In the genomic region with DNA sequence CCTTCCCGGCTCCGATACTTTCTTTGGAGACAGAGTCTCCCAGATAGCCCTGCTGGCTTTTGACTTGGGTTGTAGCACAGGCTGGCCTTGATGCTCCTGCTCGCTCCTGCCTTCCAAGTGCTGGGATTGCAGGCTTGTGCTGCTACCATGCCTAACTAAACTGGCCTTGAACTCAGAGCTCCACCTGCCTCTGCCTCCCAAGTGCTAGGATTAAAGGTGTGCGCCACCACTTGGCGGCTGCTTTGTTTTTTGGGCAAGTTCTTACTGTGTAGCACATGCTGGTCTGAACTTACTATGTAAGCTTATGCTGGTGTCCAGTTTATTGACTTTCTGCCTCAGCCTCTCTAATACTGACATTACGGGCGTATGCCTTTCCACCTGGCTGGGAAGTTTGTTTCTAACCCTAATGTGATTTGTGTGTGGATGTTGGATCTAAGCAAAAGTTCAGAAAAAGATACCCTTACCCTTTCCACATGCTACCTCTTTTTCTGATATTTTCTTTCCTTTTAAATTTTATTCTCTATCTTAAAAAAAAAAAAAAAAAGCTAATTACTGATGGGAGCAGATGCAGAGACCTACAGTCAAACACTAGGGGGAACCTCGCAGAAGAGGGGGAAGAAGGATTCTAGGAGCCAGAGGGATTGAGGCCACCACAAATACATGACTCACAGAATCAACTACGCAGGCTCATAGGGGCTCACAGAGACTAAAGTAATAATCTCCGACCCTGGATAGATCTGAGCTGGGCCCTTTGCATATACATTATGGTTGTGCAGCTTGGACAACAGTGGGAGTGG, we compare ENCODE assay signal across 10 mouse cellular contexts. TPM values are rescaled to one million over a fixed set of nuclear protein-coding genes. Genes with fewer than 3 reads are reported as not detected.
A peak's percentile ranks its signal among the peaks of the same experiment; 100 is the strongest.
DNase-seq lines count a peak whose midpoint lies in the region; ATAC-seq lines count a peak whose summit lies in the region.
"Had no signal": no experiment of that assay in that cellular context is flagged by ENCODE, and none has a peak within 500 bp of the region (broad histone marks: within the 10 kb centered on the region; RNA-seq: fewer than 3 reads in every experiment).

No protein-coding gene starts in this region.

- WGBS in midbrain, embryonic 10.5 days, result 94% methylated on average over 10 of the region's 10 CpGs
- WGBS in midbrain, embryonic 11.5 days, result 92% methylated on average over 10 of the region's 10 CpGs
- WGBS in forebrain, embryonic 10.5 days, result 92% methylated on average over 10 of the region's 10 CpGs
- WGBS in limb, embryonic 12.5 days, result 92% methylated on average over 10 of the region's 10 CpGs
- 89% methylated on average over 10 of the region's 10 CpGs for WGBS in stomach, embryonic 14.5 days

- no peak for ATAC-seq in midbrain, embryonic 11.5 days (ENCODE audit: low FRiP score)
- ATAC-seq in limb, embryonic 12.5 days (ENCODE audit: insufficient number of reproducible peaks, insufficient read depth, low FRiP score, low TSS enrichment, low read depth), result no peak
- ATAC-seq in stomach, embryonic 14.5 days (ENCODE audit: insufficient number of reproducible peaks, insufficient read depth, low FRiP score, low read depth), result no peak
- ATAC-seq in monocyte, adult 5-6 weeks (replicated peaks; ENCODE audit: insufficient number of reproducible peaks, low FRiP score, low TSS enrichment, poor library complexity, severe bottlenecking), result no peak

- no peak overlapping the region; the same call in 1 of the 2 replicates for H3K4me2 ChIP-seq in midbrain, embryonic 11.5 days
- H3K4me2 ChIP-seq in limb, embryonic 12.5 days, result peak overlapping the region; percentile 99
- H3K4me2 ChIP-seq in stomach, embryonic 14.5 days (replicated peaks; ENCODE audit: low read depth, low read length), result peak overlapping the region; percentile 97; the same call in 1 of the 2 replicates

- H3K27me3 ChIP-seq in midbrain, embryonic 10.5 days (ENCODE audit: low read depth, poor library complexity, severe bottlenecking), result no peaks in the 10 kb centered on the region
- H3K27me3 ChIP-seq in midbrain, embryonic 11.5 days (ENCODE audit: control insufficient read depth, insufficient read depth, low read length), result no peaks in the 10 kb centered on the region
- H3K27me3 ChIP-seq in forebrain, embryonic 10.5 days (ENCODE audit: poor library complexity, severe bottlenecking), result no peaks in the 10 kb centered on the region
- no peaks in the 10 kb centered on the region for H3K27me3 ChIP-seq in limb, embryonic 12.5 days
- H3K27me3 ChIP-seq in stomach, embryonic 14.5 days (ENCODE audit: control insufficient read depth, insufficient read depth, low read length), result no peaks in the 10 kb centered on the region

- DNase-seq in midbrain, embryonic 10.5 days (ENCODE audit: low spot score), result no peak
- no peak for DNase-seq in midbrain, embryonic 11.5 days (ENCODE audit: low spot score, missing footprints)
- DNase-seq in forebrain, embryonic 10.5 days (ENCODE audit: extremely low spot score, low spot score), result no peak
- DNase-seq in spleen, postnatal 14 days (ENCODE audit: low spot score in 2 of 2), result no peak
- no peak for DNase-seq in gastrocnemius, postnatal 10 days
- DNase-seq: layer of hippocampus, postnatal 36 days had no signal

- H3K9me3 ChIP-seq in midbrain, embryonic 10.5 days (replicated peaks), result no peaks in the 10 kb centered on the region
- H3K9me3 ChIP-seq in midbrain, embryonic 11.5 days (ENCODE audit: control insufficient read depth, low read length), result no peaks in the 10 kb centered on the region
- no peaks in the 10 kb centered on the region for H3K9me3 ChIP-seq in forebrain, embryonic 10.5 days
- no peaks in the 10 kb centered on the region for H3K9me3 ChIP-seq in limb, embryonic 12.5 days
- H3K9me3 ChIP-seq in stomach, embryonic 14.5 days (ENCODE audit: control insufficient read depth, low read depth, low read length), result no peaks in the 10 kb centered on the region

- H3K4me1 ChIP-seq in midbrain, embryonic 10.5 days, result peaks cover 39% of the 10 kb centered on the region
- peaks cover 15% of the 10 kb centered on the region for H3K4me1 ChIP-seq in midbrain, embryonic 11.5 days (ENCODE audit: control insufficient read depth, insufficient read depth, low read length)
- peaks cover 41% of the 10 kb centered on the region for H3K4me1 ChIP-seq in forebrain, embryonic 10.5 days
- H3K4me1 ChIP-seq in limb, embryonic 12.5 days (replicated peaks), result peaks cover 30% of the 10 kb centered on the region
- H3K4me1 ChIP-seq in stomach, embryonic 14.5 days (ENCODE audit: control insufficient read depth, insufficient read depth, low read length), result peaks cover 17% of the 10 kb centered on the region; the same call in 1 of the 2 replicates

- peaks cover 48% of the 10 kb centered on the region for H3K36me3 ChIP-seq in midbrain, embryonic 10.5 days
- H3K36me3 ChIP-seq in midbrain, embryonic 11.5 days (ENCODE audit: control insufficient read depth, insufficient read depth, low read length), result peaks cover 10% of the 10 kb centered on the region; the same call in 1 of the 2 replicates
- peaks cover 57% of the 10 kb centered on the region for H3K36me3 ChIP-seq in forebrain, embryonic 10.5 days (replicated peaks)
- peaks cover 48% of the 10 kb centered on the region for H3K36me3 ChIP-seq in limb, embryonic 12.5 days
- H3K36me3 ChIP-seq in stomach, embryonic 14.5 days (ENCODE audit: control insufficient read depth, insufficient read depth, low read length), result peaks cover 16% of the 10 kb centered on the region

- H3K27ac ChIP-seq in midbrain, embryonic 10.5 days (replicated peaks), result no peak overlapping the region
- H3K27ac ChIP-seq in midbrain, embryonic 11.5 days (ENCODE audit: low read depth, low read length), result no peak overlapping the region
- no peak overlapping the region for H3K27ac ChIP-seq in forebrain, embryonic 10.5 days
- no peak overlapping the region for H3K27ac ChIP-seq in limb, embryonic 12.5 days
- H3K27ac ChIP-seq in stomach, embryonic 14.5 days (ENCODE audit: low read length), result no peak overlapping the region

- H3K9ac ChIP-seq in midbrain, embryonic 11.5 days (ENCODE audit: low read length), result no peak overlapping the region
- H3K9ac ChIP-seq in limb, embryonic 12.5 days (replicated peaks), result peak overlapping the region; percentile 83
- no peak overlapping the region for H3K9ac ChIP-seq in stomach, embryonic 14.5 days (replicated peaks; ENCODE audit: low read depth, low read length)

- H3K4me3 ChIP-seq in midbrain, embryonic 10.5 days, result peak overlapping the region; percentile 90
- H3K4me3 ChIP-seq in midbrain, embryonic 11.5 days (ENCODE audit: low read depth, low read length), result no peak overlapping the region
- peak overlapping the region; percentile 84 for H3K4me3 ChIP-seq in forebrain, embryonic 10.5 days
- H3K4me3 ChIP-seq in limb, embryonic 12.5 days (replicated peaks), result peak overlapping the region; percentile 94; the same call in 1 of the 2 replicates
- no peak overlapping the region; the same call in 1 of the 2 replicates for H3K4me3 ChIP-seq in stomach, embryonic 14.5 days (ENCODE audit: low read depth, low read length)

RNA-seq across cellular contexts. Expression of gene Nop9, which starts 1.8 kb away (rescaled TPM):
- polyA plus RNA-seq in midbrain, embryonic 10.5 days (2016; fragmentation: Nextera tagmentation; extraction: Ambion mirVana), result 50.6 and 60.8 TPM in 2 replicates
- 46.2 and 47.4 TPM in 2 replicates for polyA plus RNA-seq in midbrain, embryonic 11.5 days (2014; fragmentation: Nextera tagmentation; extraction: Ambion mirVana)
- 63.0 and 68.4 TPM in 2 replicates for polyA plus RNA-seq in forebrain, embryonic 10.5 days (2016; fragmentation: Nextera tagmentation; extraction: Ambion mirVana)
- polyA plus RNA-seq in limb, embryonic 12.5 days (2016; fragmentation: Nextera tagmentation; extraction: Ambion mirVana), result 52.0 and 53.0 TPM in 2 replicates
- 36.6 and 38.8 TPM in 2 replicates for polyA plus RNA-seq in stomach, embryonic 14.5 days (2014; fragmentation: Nextera tagmentation; extraction: Ambion mirVana)
- 11.9 to 15.0 TPM (median 13.8 TPM) in 3 replicates for total RNA-seq in monocyte, adult 5-6 weeks (2017)
- total RNA-seq in gastrocnemius, postnatal 10 days (2021), result 10 to 100 TPM; 13.4 to 15.2 TPM

RNA-seq across cellular contexts. Expression of gene Dhrs1, which starts 1.8 kb away (rescaled TPM):
- 67.6 and 71.2 TPM in 2 replicates for polyA plus RNA-seq in midbrain, embryonic 10.5 days (2016; fragmentation: Nextera tagmentation; extraction: Ambion mirVana)
- polyA plus RNA-seq in midbrain, embryonic 11.5 days (2014; fragmentation: Nextera tagmentation; extraction: Ambion mirVana), result 69.5 and 70.5 TPM in 2 replicates
- polyA plus RNA-seq in forebrain, embryonic 10.5 days (2016; fragmentation: Nextera tagmentation; extraction: Ambion mirVana), result 59.1 and 62.5 TPM in 2 replicates
- polyA plus RNA-seq in limb, embryonic 12.5 days (2016; fragmentation: Nextera tagmentation; extraction: Ambion mirVana), result 72.5 and 82.6 TPM in 2 replicates
- polyA plus RNA-seq in stomach, embryonic 14.5 days (2014; fragmentation: Nextera tagmentation; extraction: Ambion mirVana), result 83.0 and 99.4 TPM in 2 replicates
- 23.7 to 32.1 TPM (median 30.6 TPM) in 3 replicates for total RNA-seq in monocyte, adult 5-6 weeks (2017)
- total RNA-seq in gastrocnemius, postnatal 10 days (2021), result 10 to 100 TPM; 33.2 to 33.3 TPM

RNA-seq across cellular contexts. Expression of gene Cideb, which starts 11.0 kb away (rescaled TPM):
- polyA plus RNA-seq in midbrain, embryonic 10.5 days (2016; fragmentation: Nextera tagmentation; extraction: Ambion mirVana), result 0.22 and 0.23 TPM in 2 replicates
- polyA plus RNA-seq in midbrain, embryonic 11.5 days (2014; fragmentation: Nextera tagmentation; extraction: Ambion mirVana), result 0.18 and 0.22 TPM in 2 replicates
- 0.33 TPM in 1 of 2 replicates, not detected in the other for polyA plus RNA-seq in forebrain, embryonic 10.5 days (2016; fragmentation: Nextera tagmentation; extraction: Ambion mirVana)
- 0.60 TPM in 1 of 2 replicates, not detected in the other for polyA plus RNA-seq in limb, embryonic 12.5 days (2016; fragmentation: Nextera tagmentation; extraction: Ambion mirVana)
- 2.3 and 2.6 TPM in 2 replicates for polyA plus RNA-seq in stomach, embryonic 14.5 days (2014; fragmentation: Nextera tagmentation; extraction: Ambion mirVana)
- total RNA-seq in monocyte, adult 5-6 weeks (2017), result 1.0 to 1.3 TPM in 2 of 3 replicates, not detected in the other
- not detected for total RNA-seq in gastrocnemius, postnatal 10 days (2021)

RNA-seq across cellular contexts. Expression of gene Ltb4r2, which starts 14.0 kb away (rescaled TPM):
- 0.06 and 0.22 TPM in 2 replicates for polyA plus RNA-seq in midbrain, embryonic 10.5 days (2016; fragmentation: Nextera tagmentation; extraction: Ambion mirVana)
- polyA plus RNA-seq in midbrain, embryonic 11.5 days (2014; fragmentation: Nextera tagmentation; extraction: Ambion mirVana), result 0.12 and 0.40 TPM in 2 replicates
- polyA plus RNA-seq in forebrain, embryonic 10.5 days (2016; fragmentation: Nextera tagmentation; extraction: Ambion mirVana), result 0.19 and 0.28 TPM in 2 replicates
- polyA plus RNA-seq in limb, embryonic 12.5 days (2016; fragmentation: Nextera tagmentation; extraction: Ambion mirVana), result 0.58 and 0.73 TPM in 2 replicates
- 0.13 and 0.52 TPM in 2 replicates for polyA plus RNA-seq in stomach, embryonic 14.5 days (2014; fragmentation: Nextera tagmentation; extraction: Ambion mirVana)
- 0.10 to 1.2 TPM (median 0.29 TPM) in 3 replicates for total RNA-seq in monocyte, adult 5-6 weeks (2017)
- total RNA-seq in gastrocnemius, postnatal 10 days (2021), result under 1 TPM; 0.07 to 0.14 TPM
- total RNA-seq: adrenal gland, adult 18-20 months had no signal

RNA-seq across cellular contexts. Expression of gene Ltb4r1, which starts 18.5 kb away (rescaled TPM):
- 0.25 and 0.30 TPM in 2 replicates for polyA plus RNA-seq in midbrain, embryonic 10.5 days (2016; fragmentation: Nextera tagmentation; extraction: Ambion mirVana)
- polyA plus RNA-seq in midbrain, embryonic 11.5 days (2014; fragmentation: Nextera tagmentation; extraction: Ambion mirVana), result not detected in 2 replicates
- 0.26 TPM in 2 replicates for polyA plus RNA-seq in forebrain, embryonic 10.5 days (2016; fragmentation: Nextera tagmentation; extraction: Ambion mirVana)
- polyA plus RNA-seq in limb, embryonic 12.5 days (2016; fragmentation: Nextera tagmentation; extraction: Ambion mirVana), result 0.26 and 0.68 TPM in 2 replicates
- polyA plus RNA-seq in stomach, embryonic 14.5 days (2014; fragmentation: Nextera tagmentation; extraction: Ambion mirVana), result 0.42 and 0.88 TPM in 2 replicates
- total RNA-seq in monocyte, adult 5-6 weeks (2017), result 14.5 to 27.0 TPM (median 18.8 TPM) in 3 replicates
- total RNA-seq in gastrocnemius, postnatal 10 days (2021), result under 1 TPM; 0.16 to 0.61 TPM
- total RNA-seq: layer of hippocampus, postnatal 36 days had no signal

Comparison
In these comparisons a context has a peak if more than half of its experiments do, and no peak if none do; other contexts are left out.
1. H3K4me3 ChIP-seq: peak in midbrain, embryonic 10.5 days (single experiment), forebrain, embryonic 10.5 days (single experiment) and limb, embryonic 12.5 days (single experiment); none in midbrain, embryonic 11.5 days (single experiment) and stomach, embryonic 14.5 days (single experiment).